Mouse (Mus musculus): ENCODE measurements around the gene Npy5r. TPM values are rescaled to one million over a fixed set of nuclear protein-coding genes. Genes with fewer than 3 reads are reported as not detected.
A peak's percentile ranks its signal among the peaks of the same experiment; 100 is the strongest.

The Npy5r gene
- 1.4 TPM in 2 replicates for polyA plus RNA-seq (2015; fragmentation: Nextera tagmentation; extraction: Ambion mirVana)

GRCm38 (mm10) chr8:66687511-66688329, at the start of gene Npy5r:
TSS of gene Npy5r (minus strand) at chr8:66688128.
- Histone ChIP-seq H3K4me2 (peak within 1 kb of the TSS; percentile 94), H3K9me3 (no peaks in the 10 kb centered on the region), H3K27ac (0 out of 2 replicates have a peak within 1 kb of the TSS, but pooled peaks have one; percentile 55), H3K4me3 (peak within 1 kb of the TSS; percentile 63), H3K27me3 (replicated peaks) (no peaks in the 10 kb centered on the region), H3K36me3 (replicated peaks) (no peaks in the 10 kb centered on the region), H3K4me1 (peaks cover 8% of the 10 kb centered on the region), H3K9ac (peak within 1 kb of the TSS; percentile 81)
- under 1% methylated on average over 43 of the region's 43 CpGs for whole genome bisulfite sequencing
- ATAC-seq (replicated peaks), result peak; percentile 89

GRCm38 (mm10) chr8:66731957-66732356, 44.0 kb upstream of the Npy5r start:
- Histone ChIP-seq H3K4me2 (no peak overlapping the region), H3K9ac (no peak overlapping the region), H3K36me3 (replicated peaks) (no peaks in the 10 kb centered on the region), H3K27me3 (replicated peaks) (no peaks in the 10 kb centered on the region), H3K9me3 (no peaks in the 10 kb centered on the region), H3K4me1 (no peaks in the 10 kb centered on the region), H3K27ac (no peak overlapping the region), H3K4me3 (no peak overlapping the region)
- ATAC-seq (replicated peaks), result no peak
- WGBS, result 55% methylated on average over 5 of the region's 5 CpGs

GRCm38 (mm10) chr8:66729446-66729845, 41.5 kb upstream of the Npy5r start:
- Histone ChIP-seq H3K4me1 (no peaks in the 10 kb centered on the region), H3K4me3 (no peak overlapping the region), H3K9ac (no peak overlapping the region), H3K36me3 (replicated peaks) (no peaks in the 10 kb centered on the region), H3K27me3 (replicated peaks) (no peaks in the 10 kb centered on the region), H3K27ac (no peak overlapping the region), H3K4me2 (no peak overlapping the region), H3K9me3 (no peaks in the 10 kb centered on the region)
- WGBS, result 6% methylated on average over 7 of the region's 7 CpGs
- ATAC-seq (replicated peaks), result no peak

GRCm38 (mm10) chr8:66722835-66723234, 34.9 kb upstream of the Npy5r start:
- Histone ChIP-seq H3K9me3 (no peaks in the 10 kb centered on the region), H3K4me3 (no peak overlapping the region), H3K27ac (no peak overlapping the region), H3K4me1 (no peaks in the 10 kb centered on the region), H3K4me2 (no peak overlapping the region), H3K9ac (no peak overlapping the region), H3K27me3 (replicated peaks) (no peaks in the 10 kb centered on the region), H3K36me3 (replicated peaks) (no peaks in the 10 kb centered on the region)
- no peak for ATAC-seq (replicated peaks)
- 92% methylated on average over 2 of the region's 2 CpGs for WGBS

- Histone ChIP-seq H3K36me3 (replicated peaks) (no peaks in the 10 kb centered on the region), H3K27me3 (replicated peaks) (no peaks in the 10 kb centered on the region), H3K27ac (no peak overlapping the region), H3K4me3 (no peak overlapping the region), H3K9ac (no peak overlapping the region), H3K4me1 (no peaks in the 10 kb centered on the region), H3K4me2 (no peak overlapping the region), H3K9me3 (no peaks in the 10 kb centered on the region)
- ATAC-seq (replicated peaks), result no peak
- 85% methylated on average over 7 of the region's 7 CpGs for WGBS
These were observed 26.5 kb upstream of the Npy5r start for GRCm38 (mm10) chr8:66714324-66714975.

- no peak overlapping the region for H3K27ac ChIP-seq
- ATAC-seq (replicated peaks), result no peak
- H3K9me3 ChIP-seq, result no peaks in the 10 kb centered on the region
- H3K4me1 ChIP-seq, result peaks cover 13% of the 10 kb centered on the region
- no peaks in the 10 kb centered on the region for H3K36me3 ChIP-seq (replicated peaks)
- 76% methylated on average over 7 of the region's 7 CpGs for WGBS
- H3K4me2 ChIP-seq, result peak overlapping the region; percentile 83
- peaks cover 7% of the 10 kb centered on the region; the same call in 1 of the 2 replicates for H3K27me3 ChIP-seq (replicated peaks)
- H3K9ac ChIP-seq, result no peak overlapping the region
- no peak overlapping the region for H3K4me3 ChIP-seq
These were observed 10.9 kb upstream of the Npy5r start for GRCm38 (mm10) chr8:66698782-66699181.

GRCm38 (mm10) chr8:66698011-66698410, 10.1 kb upstream of the Npy5r start:
- 0 out of 2 replicates have a peak, but pooled peaks have one; percentile 35 for ATAC-seq (replicated peaks)
- Histone ChIP-seq H3K9me3 (no peaks in the 10 kb centered on the region), H3K4me3 (peak overlapping the region; percentile 47), H3K9ac (peak overlapping the region; percentile 38; the same call in 1 of the 2 replicates), H3K4me1 (peaks cover 13% of the 10 kb centered on the region), H3K27me3 (replicated peaks) (peaks cover 7% of the 10 kb centered on the region; the same call in 1 of the 2 replicates), H3K4me2 (peak overlapping the region; percentile 83), H3K36me3 (replicated peaks) (no peaks in the 10 kb centered on the region), H3K27ac (no peak overlapping the region)
- WGBS, result under 1% methylated on average over 7 of the region's 7 CpGs

GRCm38 (mm10) chr8:66696970-66697843, 9.3 kb upstream of the Npy5r start, which contains the start of gene Npy1r:
TSS of gene Npy1r (plus strand) at chr8:66697192.
- ATAC-seq (replicated peaks), result peak; percentile 85
- H3K27ac ChIP-seq, result no peak within 1 kb of the TSS; the same call in 1 of the 2 replicates
- under 1% methylated on average over 30 of the region's 30 CpGs for whole genome bisulfite sequencing

GRCm38 (mm10) chr8:66690402-66690801, 2.5 kb upstream of the Npy5r start:
- Histone ChIP-seq H3K36me3 (replicated peaks) (no peaks in the 10 kb centered on the region), H3K9ac (no peak overlapping the region), H3K4me3 (no peak overlapping the region), H3K4me2 (no peak overlapping the region), H3K4me1 (peaks cover 8% of the 10 kb centered on the region), H3K9me3 (no peaks in the 10 kb centered on the region), H3K27ac (no peak overlapping the region), H3K27me3 (replicated peaks) (no peaks in the 10 kb centered on the region)
- 53% methylated on average over 5 of the region's 5 CpGs for WGBS
- ATAC-seq (replicated peaks), result no peak

More at GRCm38 (mm10) chr8:66696970-66697843, 9.3 kb upstream of the Npy5r start, which contains the start of gene Npy1r:
- peak within 1 kb of the TSS; percentile 47 for H3K4me3 ChIP-seq
- H3K9ac ChIP-seq, result peak within 1 kb of the TSS; percentile 38
- H3K4me1 ChIP-seq, result peaks cover 13% of the 10 kb centered on the region
- H3K9me3 ChIP-seq, result no peaks in the 10 kb centered on the region
- H3K36me3 ChIP-seq (replicated peaks), result no peaks in the 10 kb centered on the region
- H3K27me3 ChIP-seq (replicated peaks), result peaks cover 7% of the 10 kb centered on the region; the same call in 1 of the 2 replicates
- H3K4me2 ChIP-seq, result peak within 1 kb of the TSS; percentile 83

- Histone ChIP-seq H3K9me3 (no peaks in the 10 kb centered on the region), H3K4me2 (0 out of 2 replicates have a peak overlapping the region, but pooled peaks have one; percentile 94), H3K9ac (no peak overlapping the region), H3K27me3 (replicated peaks) (no peaks in the 10 kb centered on the region), H3K4me3 (no peak overlapping the region), H3K27ac (no peak overlapping the region), H3K4me1 (peaks cover 8% of the 10 kb centered on the region), H3K36me3 (replicated peaks) (no peaks in the 10 kb centered on the region)
- WGBS, result 40% methylated on average over 4 of the region's 4 CpGs
- ATAC-seq (replicated peaks), result no peak
These were observed 871 bp upstream of the Npy5r start for GRCm38 (mm10) chr8:66688799-66689198.

- WGBS, result 29% methylated on average over 6 of the region's 6 CpGs
- Histone ChIP-seq H3K9ac (peak overlapping the region; percentile 81), H3K4me1 (peaks cover 8% of the 10 kb centered on the region), H3K4me2 (peak overlapping the region; percentile 94), H3K4me3 (peak overlapping the region; percentile 63), H3K9me3 (no peaks in the 10 kb centered on the region), H3K36me3 (replicated peaks) (no peaks in the 10 kb centered on the region), H3K27ac (no peak overlapping the region), H3K27me3 (replicated peaks) (no peaks in the 10 kb centered on the region)
- peak; percentile 71; the same call in 1 of the 2 replicates for ATAC-seq (replicated peaks)
These were observed 467 bp upstream of the Npy5r start for GRCm38 (mm10) chr8:66688395-66688794.

Measured in midbrain, embryonic 15.5 days (tissue).